Mouse (Mus musculus): ENCODE data around the gene Zfand2a. TPM values are rescaled to one million over a fixed set of nuclear protein-coding genes. Genes with fewer than 3 reads are reported as not detected.

Zfand2a gene
- polyA plus RNA-seq, 1 experiment, result 22.6 TPM

GRCm38 (mm10) chr5:139467998-139468397 is 16.4 kb downstream of the Zfand2a start:
- Histone ChIP-seq H3K27me3 (ENCODE audit: control insufficient read depth, insufficient read depth, low read length) (no peaks in the 10 kb centered on the region), H3K4me1 (ENCODE audit: control insufficient read depth, insufficient read depth, insufficient read length, low read length) (peaks cover 12% of the 10 kb centered on the region; the same call in 1 of the 2 replicates), H3K27ac (ENCODE audit: insufficient read depth, low read depth, low read length) (no peak overlapping the region), H3K4me3 (ENCODE audit: low read depth, low read length) (no peak overlapping the region), H3K36me3 (ENCODE audit: control insufficient read depth, insufficient read depth, low read length) (peaks cover 17% of the 10 kb centered on the region)
- TF ChIP-seq CTCF (IDR thresholded peaks at IDR 0.05; ENCODE audit: extremely low read depth, insufficient read length, insufficient replicate concordance, low read depth, low read length) (0 out of 2 replicates have a peak, but pooled peaks have one; percentile 13), POLR2A (IDR thresholded peaks at IDR 0.05; ENCODE audit: low read depth, low read length) (no peak)
- 66% methylated on average over 5 of the region's 5 CpGs for WGBS

DNA sequence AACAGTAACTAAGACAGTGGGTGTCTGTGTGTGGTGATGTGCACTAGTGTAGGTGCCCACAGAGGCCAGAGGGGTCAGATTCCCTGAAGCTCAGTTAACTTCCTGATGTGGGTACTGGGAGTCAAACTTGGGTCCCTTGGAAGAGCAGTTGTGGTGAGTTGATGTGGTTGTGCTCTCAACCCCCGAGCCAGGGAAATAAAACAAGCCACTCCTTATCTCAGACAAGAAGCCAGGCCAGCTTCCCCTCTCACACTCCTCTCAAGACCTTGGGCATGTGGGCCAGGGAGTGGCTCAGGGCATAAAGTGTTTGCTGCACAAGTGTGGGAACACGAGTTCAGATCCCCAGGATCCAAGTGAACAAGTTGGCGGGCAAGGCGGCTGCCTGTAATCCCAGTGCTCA is 17.5 kb downstream of the Zfand2a start:
- no peak overlapping the region for H3K4me3 ChIP-seq (ENCODE audit: low read depth, low read length)
- peaks cover 5% of the 10 kb centered on the region; the same call in 1 of the 2 replicates for H3K36me3 ChIP-seq (ENCODE audit: control insufficient read depth, insufficient read depth, low read length)
- no peaks in the 10 kb centered on the region for H3K27me3 ChIP-seq (ENCODE audit: control insufficient read depth, insufficient read depth, low read length)
- H3K4me1 ChIP-seq (ENCODE audit: control insufficient read depth, insufficient read depth, insufficient read length, low read length), result peaks cover 12% of the 10 kb centered on the region; the same call in 1 of the 2 replicates
- TF ChIP-seq CTCF (IDR thresholded peaks at IDR 0.05; ENCODE audit: extremely low read depth, insufficient read length, insufficient replicate concordance, low read depth, low read length) (no peak), POLR2A (IDR thresholded peaks at IDR 0.05; ENCODE audit: low read depth, low read length) (no peak)
- WGBS, result 61% methylated on average over 4 of the region's 4 CpGs
- H3K27ac ChIP-seq (ENCODE audit: insufficient read depth, low read depth, low read length), result no peak overlapping the region

- 0 out of 2 replicates have a peak overlapping the region, but pooled peaks have one; percentile 4 for H3K27ac ChIP-seq (ENCODE audit: insufficient read depth, low read depth, low read length)
- H3K4me3 ChIP-seq (ENCODE audit: low read depth, low read length), result no peak overlapping the region
- H3K27me3 ChIP-seq (ENCODE audit: control insufficient read depth, insufficient read depth, low read length), result no peaks in the 10 kb centered on the region
- H3K4me1 ChIP-seq (ENCODE audit: control insufficient read depth, insufficient read depth, insufficient read length, low read length), result peaks cover 12% of the 10 kb centered on the region; the same call in 1 of the 2 replicates
- 0 out of 2 replicates have a peak, but pooled peaks cover 2% of the 10 kb centered on the region for H3K36me3 ChIP-seq (ENCODE audit: control insufficient read depth, insufficient read depth, low read length)
- TF ChIP-seq POLR2A (IDR thresholded peaks at IDR 0.05; ENCODE audit: low read depth, low read length) (no peak), CTCF (IDR thresholded peaks at IDR 0.05; ENCODE audit: extremely low read depth, insufficient read length, insufficient replicate concordance, low read depth, low read length) (no peak)
- WGBS, result 35% methylated on average over 2 of the region's 2 CpGs
Observed at GRCm38 (mm10) chr5:139466373-139466772, 18.0 kb downstream of the Zfand2a start.

DNA sequence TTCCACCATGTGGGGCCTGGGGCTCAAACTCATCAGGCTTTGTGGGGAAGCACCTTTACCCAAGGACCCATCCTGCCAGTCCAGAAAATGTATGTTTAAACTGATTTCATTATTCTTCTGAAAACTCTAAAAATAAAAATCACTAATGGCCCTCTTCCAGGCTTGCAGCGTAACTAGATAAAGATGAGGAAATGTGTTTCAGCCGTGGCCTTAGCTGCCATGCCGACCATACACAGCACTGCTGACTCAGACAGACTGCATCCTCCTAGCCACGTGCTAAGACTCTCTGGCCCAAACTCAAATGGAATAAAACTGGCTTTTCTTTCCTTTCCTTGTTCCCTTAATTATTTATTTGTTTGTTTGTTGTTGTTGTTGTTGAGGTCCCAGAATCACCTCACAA is 19.5 kb downstream of the Zfand2a start:
- Histone ChIP-seq H3K27me3 (ENCODE audit: control insufficient read depth, insufficient read depth, low read length) (no peaks in the 10 kb centered on the region), H3K27ac (ENCODE audit: insufficient read depth, low read depth, low read length) (peak overlapping the region; percentile 39; the same call in 1 of the 2 replicates), H3K4me3 (ENCODE audit: low read depth, low read length) (no peak overlapping the region), H3K4me1 (ENCODE audit: control insufficient read depth, insufficient read depth, insufficient read length, low read length) (peaks cover 12% of the 10 kb centered on the region; the same call in 1 of the 2 replicates), H3K36me3 (ENCODE audit: control insufficient read depth, insufficient read depth, low read length) (no peaks in the 10 kb centered on the region)
- TF ChIP-seq POLR2A (IDR thresholded peaks at IDR 0.05; ENCODE audit: low read depth, low read length), result no peak
- TF ChIP-seq CTCF (IDR thresholded peaks at IDR 0.05; ENCODE audit: extremely low read depth, insufficient read length, insufficient replicate concordance, low read depth, low read length), result no peak
- WGBS, result 17% methylated on average over 4 of the region's 4 CpGs

DNA sequence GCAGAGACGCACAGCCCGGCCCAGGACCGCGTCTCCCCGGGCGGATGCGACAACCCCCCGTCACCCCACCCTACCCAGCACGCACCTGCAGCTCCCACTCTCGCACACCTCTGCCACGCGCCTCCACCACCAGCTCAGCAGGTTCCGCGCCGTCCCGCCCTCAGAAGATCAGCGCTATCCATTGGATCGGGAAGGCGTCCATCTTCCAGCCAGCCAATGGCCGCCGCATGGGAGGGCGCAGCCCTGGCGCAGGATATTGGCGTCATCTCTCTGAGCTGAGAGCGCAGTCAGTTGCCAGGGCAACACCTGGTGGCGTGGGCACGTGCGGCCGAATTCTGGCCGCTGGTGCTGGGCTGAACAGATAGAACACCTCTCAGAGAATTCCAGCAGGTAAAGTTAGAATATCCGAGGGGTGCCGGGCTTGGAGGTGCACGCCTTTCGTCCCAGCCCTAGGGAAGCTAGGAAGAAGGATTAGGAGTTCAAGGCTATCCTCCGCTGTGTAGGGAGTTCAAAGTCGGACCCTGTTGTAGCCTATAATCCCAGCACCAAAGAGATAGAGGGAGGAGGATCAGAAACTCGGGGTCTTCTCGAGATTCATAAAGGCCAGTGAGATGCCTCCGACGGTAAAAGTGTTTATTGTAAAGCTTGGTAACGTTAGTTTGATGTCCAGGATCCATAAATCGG is 23.8 kb downstream of the Zfand2a start, which contains the start of gene 3110082I17Rik:
TSS of gene 3110082I17Rik (minus strand) at position 144 of the 684 bp plus-strand sequence.
- Histone ChIP-seq H3K36me3 (ENCODE audit: control insufficient read depth, insufficient read depth, low read length) (no peaks in the 10 kb centered on the region), H3K4me3 (ENCODE audit: low read depth, low read length) (peak within 1 kb of the TSS; percentile 65), H3K4me1 (ENCODE audit: control insufficient read depth, insufficient read depth, insufficient read length, low read length) (peaks cover 5% of the 10 kb centered on the region; the same call in 1 of the 2 replicates), H3K27me3 (ENCODE audit: control insufficient read depth, insufficient read depth, low read length) (no peaks in the 10 kb centered on the region), H3K27ac (ENCODE audit: insufficient read depth, low read depth, low read length) (no peak within 1 kb of the TSS)
- 5% methylated on average over 42 of the region's 42 CpGs for WGBS
- TF ChIP-seq POLR2A (IDR thresholded peaks at IDR 0.05; ENCODE audit: low read depth, low read length), result no peak; the same call in 1 of the 2 replicates
- TF ChIP-seq CTCF (IDR thresholded peaks at IDR 0.05; ENCODE audit: extremely low read depth, insufficient read length, insufficient replicate concordance, low read depth, low read length), result no peak

GRCm38 (mm10) chr5:139459938-139460337 is 24.4 kb downstream of the Zfand2a start:
- TF ChIP-seq POLR2A (IDR thresholded peaks at IDR 0.05; ENCODE audit: low read depth, low read length) (no peak), CTCF (IDR thresholded peaks at IDR 0.05; ENCODE audit: extremely low read depth, insufficient read length, insufficient replicate concordance, low read depth, low read length) (no peak)
- H3K4me3 ChIP-seq (ENCODE audit: low read depth, low read length), result peak overlapping the region; percentile 65
- WGBS, result 3% methylated on average over 10 of the region's 10 CpGs
- no peaks in the 10 kb centered on the region for H3K36me3 ChIP-seq (ENCODE audit: control insufficient read depth, insufficient read depth, low read length)
- no peaks in the 10 kb centered on the region for H3K27me3 ChIP-seq (ENCODE audit: control insufficient read depth, insufficient read depth, low read length)
- H3K4me1 ChIP-seq (ENCODE audit: control insufficient read depth, insufficient read depth, insufficient read length, low read length), result no peaks in the 10 kb centered on the region; the same call in 1 of the 2 replicates
- no peak overlapping the region for H3K27ac ChIP-seq (ENCODE audit: insufficient read depth, low read depth, low read length)

DNA sequence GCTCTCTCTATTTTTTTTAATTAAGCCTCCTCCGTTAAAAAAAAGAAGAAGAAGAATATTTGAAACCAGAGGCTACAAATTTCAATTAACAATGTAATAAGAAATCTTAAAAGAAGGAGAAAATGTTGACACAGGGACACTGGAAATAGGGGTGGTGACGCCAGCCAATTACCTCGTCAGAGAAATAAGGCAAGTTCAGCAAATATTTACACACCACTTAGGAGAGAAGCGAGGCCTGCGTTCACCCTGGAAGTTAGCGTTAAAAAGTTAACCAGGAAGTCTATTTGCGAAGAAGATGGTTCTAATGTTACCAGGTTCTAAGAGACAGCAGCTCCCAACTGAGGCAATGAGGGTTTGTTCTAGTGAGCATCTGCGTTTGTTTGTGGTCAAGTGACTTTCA is 27.1 kb downstream of the Zfand2a start:
- WGBS, result 29% methylated on average over 8 of the region's 8 CpGs
- Histone ChIP-seq H3K4me3 (ENCODE audit: low read depth, low read length) (no peak overlapping the region), H3K4me1 (ENCODE audit: control insufficient read depth, insufficient read depth, insufficient read length, low read length) (no peaks in the 10 kb centered on the region), H3K36me3 (ENCODE audit: control insufficient read depth, insufficient read depth, low read length) (no peaks in the 10 kb centered on the region), H3K27ac (ENCODE audit: insufficient read depth, low read depth, low read length) (no peak overlapping the region), H3K27me3 (ENCODE audit: control insufficient read depth, insufficient read depth, low read length) (no peaks in the 10 kb centered on the region)
- no peak for TF ChIP-seq POLR2A (IDR thresholded peaks at IDR 0.05; ENCODE audit: low read depth, low read length)
- TF ChIP-seq CTCF (IDR thresholded peaks at IDR 0.05; ENCODE audit: extremely low read depth, insufficient read length, insufficient replicate concordance, low read depth, low read length), result no peak

All from small intestine, adult 2 months (tissue).